Mouse (Mus musculus) small intestine, adult 10 weeks (tissue): Measurements from ENCODE around the gene Fam228b. TPM values are rescaled to one million over a fixed set of nuclear protein-coding genes. Genes with fewer than 3 reads are reported as not detected.

Experiments
- polyA plus RNA-seq: library from polyadenylated mRNA; stranded (reverse); fragments of 350-450 nt; fragmentation: Illumina TruSeq; extraction: RNeasy Lipid Tissue Mini Kit (QIAGEN cat#74804); gene quantifications from one replicate; pipeline ENCODE4 v1.2.3, GENCODE M21; 2014; ENCODE audit warnings: low replicate concordance

Gene Fam228b
- 2.3 TPM for polyA plus RNA-seq

GRCm38 (mm10) chr12:4768492-4769332 is at the start of gene Fam228b, which contains the start of gene Pfn4:
Gene Fam228b, minus strand, starts transcription at chr12:4769267.
Gene Pfn4, plus strand, starts transcription at chr12:4769022.

DNA sequence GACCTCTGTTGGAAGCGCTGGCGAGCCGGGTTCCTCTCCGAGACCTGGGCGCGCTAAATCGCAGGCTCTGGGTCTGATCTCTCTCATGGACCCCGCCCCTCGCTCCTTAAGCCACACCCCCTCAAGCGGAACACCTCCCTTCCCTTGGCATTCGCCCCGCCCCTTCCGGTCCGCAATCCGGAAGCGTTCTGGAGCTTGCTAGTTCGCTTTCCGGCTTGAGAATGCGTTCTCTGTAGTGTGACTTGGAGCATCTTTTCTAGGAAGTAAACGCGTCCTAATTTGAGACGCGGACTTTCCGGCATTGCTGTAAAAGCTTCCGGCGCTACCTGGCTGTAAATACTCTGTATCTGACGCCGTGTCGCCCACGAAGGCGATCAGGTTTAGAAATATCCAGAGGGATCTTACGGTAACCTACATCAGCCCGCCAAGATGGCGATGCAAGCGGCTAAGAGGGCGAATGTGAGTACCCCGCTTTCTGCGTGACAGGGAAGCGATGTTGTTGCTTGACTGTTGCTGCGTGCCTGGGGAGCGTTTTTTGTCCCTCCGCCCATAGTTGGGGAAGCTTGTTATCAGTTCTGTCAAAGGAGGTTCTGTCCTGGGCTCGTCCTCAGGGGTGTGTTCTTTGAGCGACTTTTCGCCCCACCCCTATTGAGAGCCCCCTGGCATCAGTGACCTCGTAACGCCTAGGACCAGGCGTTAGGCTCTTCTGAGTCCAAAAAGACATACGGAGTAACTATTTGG is 48.5 kb upstream of the Fam228b start, which contains the start of gene Sf3b6:
Gene Sf3b6, plus strand, starts transcription at position 184 of the 741 bp plus-strand sequence.

GRCm38 (mm10) chr12:4738031-4738576 is 31.0 kb downstream of the Fam228b start, which contains the start of gene Fam228a:
Gene Fam228a, minus strand, starts transcription at chr12:4738430.

Other genes with a start within 250 kb of the Fam228b start
- 85.5 TPM for gene Itsn2, start 176.6 kb downstream of the Fam228b start, polyA plus RNA-seq
- gene Gm3625, start 176.3 kb downstream of the Fam228b start, polyA plus RNA-seq: not detected
- not detected for gene Fam228a, start 30.8 kb downstream of the Fam228b start, polyA plus RNA-seq
- not detected for gene Pfn4, start 245 bp downstream of the Fam228b start, polyA plus RNA-seq
- gene Sf3b6, start 48.3 kb upstream of the Fam228b start, polyA plus RNA-seq: 332 TPM
- gene Fkbp1b, start 72.3 kb upstream of the Fam228b start, polyA plus RNA-seq: 0.78 TPM
- gene Wdcp, start 74.0 kb upstream of the Fam228b start, polyA plus RNA-seq: 2.9 TPM
- 1.6 TPM for gene Mfsd2b, start 105.1 kb upstream of the Fam228b start, polyA plus RNA-seq
- 378 TPM for gene Ubxn2a, start 138.4 kb upstream of the Fam228b start, polyA plus RNA-seq
- gene Atad2b, start 148.1 kb upstream of the Fam228b start, polyA plus RNA-seq: 31.7 TPM